Comparison of ENCODE assay signal across 19 mouse cellular contexts in the genomic region with DNA sequence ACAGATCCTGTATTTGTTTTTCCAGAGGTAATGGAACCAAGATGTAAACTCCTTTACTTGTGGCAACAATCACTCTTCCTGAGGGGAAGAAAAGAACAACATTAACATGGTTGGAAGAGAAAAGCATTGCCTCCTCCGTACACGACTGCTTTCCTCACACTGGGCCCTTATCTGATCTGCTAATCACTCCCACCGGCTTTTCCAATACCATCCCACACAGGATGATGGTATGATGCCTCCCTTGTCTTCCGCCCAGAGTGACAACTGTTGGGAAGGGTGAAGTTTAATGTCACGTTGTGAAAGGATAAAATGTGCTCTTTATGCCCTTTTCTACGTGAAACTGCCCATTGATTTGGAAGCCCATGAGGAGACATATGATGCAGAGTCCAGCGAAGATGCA.
"Had no signal": no experiment of that assay in that cellular context is flagged by ENCODE, and none has a peak within 500 bp of the region (broad histone marks: within the 10 kb centered on the region; RNA-seq: fewer than 3 reads in every experiment).

No protein-coding gene starts in this region.

- H3K4me1 ChIP-seq: midbrain, embryonic 10.5 days; neural tube, embryonic 13.5 days; neural tube, embryonic 15.5 days had no signal

- H3K27ac ChIP-seq: midbrain, embryonic 10.5 days; midbrain, embryonic 12.5 days; neural tube, embryonic 13.5 days; neural tube, embryonic 15.5 days had no signal

- H3K9ac ChIP-seq: lung, embryonic 14.5 days; midbrain, embryonic 12.5 days; neural tube, embryonic 13.5 days; neural tube, embryonic 15.5 days had no signal

- H3K9me3 ChIP-seq: midbrain, embryonic 10.5 days; midbrain, embryonic 12.5 days; neural tube, embryonic 13.5 days; neural tube, embryonic 15.5 days had no signal

- H3K4me3 ChIP-seq: midbrain, embryonic 10.5 days; midbrain, embryonic 12.5 days; myocyte; neural tube, embryonic 13.5 days; neural tube, embryonic 15.5 days had no signal

- H3K4me2 ChIP-seq: lung, embryonic 14.5 days; midbrain, embryonic 12.5 days; neural tube, embryonic 13.5 days; neural tube, embryonic 15.5 days had no signal

- DNase-seq: lung, adult 18-20 months; lung, embryonic 14.5 days; lung, postnatal 10 days; lung, postnatal 4 days; midbrain, embryonic 14.5 days; retina, postnatal 1 day; right cerebral cortex, adult 18-20 months; right cerebral cortex, postnatal 25 days; right cerebral cortex, postnatal 4 days; spleen, adult 18-20 months; thymus, adult 18-20 months; thymus, postnatal 14 days; thymus, postnatal 36 days had no signal

- H3K27me3 ChIP-seq: midbrain, embryonic 12.5 days; neural tube, embryonic 13.5 days; neural tube, embryonic 15.5 days had no signal

- ATAC-seq: midbrain, embryonic 16.5 days had no signal
